Mouse (Mus musculus) E14TG2a.4 (cell line): ENCODE data around the gene Kmt2a.

ENCODE experiments used
- CTCF ChIP-seq: conservative IDR thresholded peaks from 2 replicates; pipeline ENCODE4 v1.5.1; 2014; ENCODE audit warnings: low read length
- POU5F1 ChIP-seq: IDR thresholded peaks from 2 replicates; pipeline ENCODE4 v1.6.1; 2014; ENCODE audit warnings: low read length, borderline replicate concordance

DNA sequence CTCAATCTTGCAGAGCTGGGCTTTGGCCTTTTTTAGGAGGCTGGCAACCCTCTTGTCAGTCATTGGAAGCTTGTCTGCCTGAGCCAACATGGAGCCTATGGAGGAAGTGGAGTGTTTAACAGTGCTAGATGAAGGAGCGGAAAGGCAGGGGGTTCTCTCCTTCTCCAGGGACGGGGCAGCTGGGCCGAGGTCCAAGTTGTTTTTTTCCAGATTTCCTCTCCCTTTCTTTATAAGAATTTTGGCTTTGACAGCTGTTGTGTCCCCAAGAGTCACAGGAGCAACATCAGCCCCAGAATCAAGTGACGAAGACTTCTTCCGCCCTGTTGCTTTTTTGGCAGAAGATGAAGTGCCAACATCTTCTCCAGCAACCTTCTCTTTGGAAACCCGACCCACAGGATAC, 33.6 kb downstream of the Kmt2a start:
- TF ChIP-seq CTCF: no peak
- TF ChIP-seq POU5F1: no peak
